Mouse (Mus musculus): Measurements from ENCODE around the gene Tatdn2. TPM values are rescaled to one million over a fixed set of nuclear protein-coding genes. Genes with fewer than 3 reads are reported as not detected.
"Not testable (repeated sequence)": the region's sequence is repeated elsewhere in the genome, so short reads cannot be mapped to it uniquely, and the experiment has no call there.

Tatdn2 gene
- total RNA-seq, 4 experiments from 2014 or later = 65.8 to 83.6 (median 69.8) TPM

GRCm38 (mm10) chr6:113672029-113672428 lies 24.8 kb upstream of the Tatdn2 start:
- DNase-seq (ENCODE audit: low spot score) = not testable (repeated sequence)

- DNase-seq (ENCODE audit: low spot score) = no peak
Measured at GRCm38 (mm10) chr6:113672989-113673388, 23.9 kb upstream of the Tatdn2 start.

- DNase-seq (ENCODE audit: low spot score) = no peak
Measured at GRCm38 (mm10) chr6:113675234-113675633, 21.6 kb upstream of the Tatdn2 start.

GRCm38 (mm10) chr6:113675991-113676390 lies 20.9 kb upstream of the Tatdn2 start:
- DNase-seq (ENCODE audit: low spot score) = no peak

GRCm38 (mm10) chr6:113677070-113677734 lies 19.6 kb upstream of the Tatdn2 start:
- no peak for DNase-seq (ENCODE audit: low spot score)

- DNase-seq (ENCODE audit: low spot score) = no peak
Measured at GRCm38 (mm10) chr6:113678246-113679012, 18.4 kb upstream of the Tatdn2 start.

- no peak for DNase-seq (ENCODE audit: low spot score)
Measured at GRCm38 (mm10) chr6:113679993-113680566, 16.8 kb upstream of the Tatdn2 start.

- DNase-seq (ENCODE audit: low spot score) = peak; percentile 87
Measured at GRCm38 (mm10) chr6:113681271-113681670, 15.6 kb upstream of the Tatdn2 start.

- no peak for DNase-seq (ENCODE audit: low spot score)
Measured at GRCm38 (mm10) chr6:113683081-113683825, 13.6 kb upstream of the Tatdn2 start.

- DNase-seq (ENCODE audit: low spot score) = no peak
Measured at GRCm38 (mm10) chr6:113686551-113687125, 10.2 kb upstream of the Tatdn2 start.

- DNase-seq (ENCODE audit: low spot score) = no peak
Measured at GRCm38 (mm10) chr6:113690008-113690399, 6.8 kb upstream of the Tatdn2 start.

- DNase-seq (ENCODE audit: low spot score) = peak; percentile 33
Measured at GRCm38 (mm10) chr6:113690400-113691083, 6.3 kb upstream of the Tatdn2 start.

- DNase-seq (ENCODE audit: low spot score) = no peak
Measured at GRCm38 (mm10) chr6:113691084-113691462, 5.8 kb upstream of the Tatdn2 start.

GRCm38 (mm10) chr6:113692661-113693133 lies 4.2 kb upstream of the Tatdn2 start:
- DNase-seq (ENCODE audit: low spot score) = no peak

GRCm38 (mm10) chr6:113693377-113693776 lies 3.5 kb upstream of the Tatdn2 start:
- DNase-seq (ENCODE audit: low spot score) = no peak

- no peak for DNase-seq (ENCODE audit: low spot score)
Measured at GRCm38 (mm10) chr6:113695203-113695602, 1.6 kb upstream of the Tatdn2 start.

GRCm38 (mm10) chr6:113695766-113696355 lies 989 bp upstream of the Tatdn2 start:
- no peak for DNase-seq (ENCODE audit: low spot score)

- no peak for DNase-seq (ENCODE audit: low spot score)
Measured at GRCm38 (mm10) chr6:113697222-113698205, 664 bp downstream of the Tatdn2 start.

- no peak for DNase-seq (ENCODE audit: low spot score)
Measured at GRCm38 (mm10) chr6:113712718-113713117, 15.9 kb downstream of the Tatdn2 start.
